Mouse (Mus musculus) lung, embryonic 14.5 days (tissue): ENCODE data around the gene Vsir. TPM values are rescaled to one million over a fixed set of nuclear protein-coding genes. Genes with fewer than 3 reads are reported as not detected.

Experiments
- ATAC-seq: fragments of 200-750 bp; cut with Nextera tagmentation; 2 replicates; pipeline ENCODE4 v1.8.0; 2017; ENCODE audit warnings: mild to moderate bottlenecking, moderate TSS enrichment, moderate library complexity; ENCODE audit not compliant: insufficient read depth
- DNase-seq: peaks from one replicate; pipeline ENCODE4 v3.0.0-alpha.2; 2015
- H3K27ac ChIP-seq: fragments of 300-500 bp; sonication (generic); 2 replicates; pipeline ENCODE4 v1.5.1; 2014; ENCODE audit warnings: low read depth, mild to moderate bottlenecking, moderate library complexity
- H3K27me3 ChIP-seq: fragments of 300-500 bp; sonication (generic); 2 replicates; pipeline ENCODE4 v1.6.1; 2014; ENCODE audit warnings: low read length, control low read depth; ENCODE audit not compliant: insufficient read depth
- H3K36me3 ChIP-seq: fragments of 300-500 bp; sonication (generic); 2 replicates; pipeline ENCODE4 v1.6.1; 2014; ENCODE audit warnings: control low read depth; ENCODE audit not compliant: insufficient read depth
- H3K4me1 ChIP-seq: fragments of 300-500 bp; sonication (generic); 2 replicates; pipeline ENCODE4 v1.6.1; 2014; ENCODE audit warnings: antibody characterized with exemption, control low read depth; ENCODE audit not compliant: insufficient read depth
- H3K4me2 ChIP-seq: fragments of 300-500 bp; sonication (generic); 2 replicates; pipeline ENCODE4 v1.6.1; 2014; ENCODE audit warnings: mild to moderate bottlenecking
- H3K4me3 ChIP-seq: fragments of 300-500 bp; sonication (generic); 2 replicates; pipeline ENCODE4 v1.5.1; 2014; ENCODE audit warnings: low read depth, low read length
- H3K9ac ChIP-seq: fragments of 300-500 bp; sonication (generic); 2 replicates; pipeline ENCODE4 v1.6.1; 2014
- H3K9me3 ChIP-seq: fragments of 300-500 bp; sonication (generic); 2 replicates; pipeline ENCODE4 v1.6.1; 2016; ENCODE audit warnings: low read depth, low read length, control low read depth
- CTCF ChIP-seq: IDR thresholded peaks from 2 replicates; pipeline ENCODE4 v1.5.1; 2016; ENCODE audit warnings: antibody characterized with exemption, low read depth
- WGBS: fragments of 180-500 bp; shearing (Covaris S2); extraction: QIAGEN DNeasy Blood & Tissue Kit; methylation state at CpG from one replicate; pipeline ENCODE4 v1.1.7; 2014; 5-methylcytosine and 5-hydroxymethylcytosine counted together
- polyA plus RNA-seq: library from polyadenylated mRNA; unstranded; fragments of >200 nt; fragmentation: Nextera tagmentation; extraction: Ambion mirVana; gene quantifications from 2 replicates; pipeline ENCODE4 v1.2.1, GENCODE M21; 2014

Vsir gene
- polyA plus RNA-seq, 1 experiment from 2014 or later, result 4.3 TPM

DNA sequence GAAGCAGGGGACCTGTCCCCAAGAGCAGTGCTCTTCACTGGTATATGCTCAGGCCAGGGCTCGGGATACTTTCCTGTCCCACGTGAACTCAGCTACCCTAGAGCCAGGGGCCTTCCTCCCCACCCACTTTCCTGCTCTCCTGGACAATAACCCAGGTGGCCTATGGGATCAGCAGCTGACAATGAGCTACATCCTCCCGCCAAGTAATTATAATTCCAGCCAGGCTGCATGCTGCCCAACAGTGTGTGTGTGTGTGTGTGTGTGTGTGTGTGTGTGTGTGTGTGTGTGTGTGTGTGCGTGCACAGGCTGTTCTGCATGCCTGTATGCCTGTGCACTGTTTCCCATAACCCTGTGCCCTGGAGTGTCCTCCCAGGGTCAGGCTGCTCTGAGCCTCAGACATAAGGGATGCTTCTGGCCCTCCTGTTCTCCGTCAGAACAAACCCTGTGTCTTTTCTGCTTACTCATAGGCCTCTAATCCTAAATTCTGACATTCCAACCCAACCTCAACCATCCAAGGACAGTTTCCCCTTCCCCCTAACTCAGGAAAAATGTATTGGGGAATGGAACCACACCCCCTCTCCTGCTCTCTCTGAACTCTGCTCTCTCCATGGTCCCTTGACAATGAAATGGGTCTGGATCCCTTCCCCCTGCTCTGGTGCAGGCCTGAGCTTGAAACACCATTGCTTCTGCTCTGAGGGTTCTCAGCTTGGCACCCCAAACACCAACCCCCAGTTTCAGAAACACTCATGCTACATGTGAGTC lies 6.8 kb downstream of the Vsir start:
- TF ChIP-seq CTCF, result no peak
- no peak overlapping the region for H3K4me3 ChIP-seq
- no peaks in the 10 kb centered on the region for H3K36me3 ChIP-seq
- H3K9me3 ChIP-seq, result no peaks in the 10 kb centered on the region
- no peak for ATAC-seq
- DNase-seq, result no peak
- H3K27me3 ChIP-seq, result no peaks in the 10 kb centered on the region
- peak overlapping the region; percentile 93; the same call in 1 of the 2 replicates for H3K27ac ChIP-seq
- peaks cover 27% of the 10 kb centered on the region for H3K4me1 ChIP-seq
- H3K9ac ChIP-seq, result no peak overlapping the region
- WGBS, result 59% methylated on average over 5 of the region's 5 CpGs
- H3K4me2 ChIP-seq, result no peak overlapping the region

DNA sequence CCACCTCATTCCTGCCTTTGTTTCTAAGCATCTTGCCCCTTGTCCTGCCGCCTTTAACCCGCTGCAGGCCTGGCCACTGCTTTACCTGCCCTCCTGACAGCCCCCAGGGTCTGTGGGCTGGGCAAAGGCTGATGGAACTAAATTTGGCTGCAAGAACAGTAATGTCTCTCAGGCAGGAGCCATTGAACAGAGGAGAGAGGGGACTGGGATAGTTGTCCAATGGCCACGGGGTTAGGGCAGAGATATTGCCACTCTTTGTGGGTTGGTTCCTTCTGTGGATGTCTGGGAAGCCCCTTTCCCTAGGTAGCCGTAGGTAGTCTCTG lies 7.3 kb downstream of the Vsir start:
- Histone ChIP-seq H3K9ac (no peak overlapping the region), H3K36me3 (no peaks in the 10 kb centered on the region), H3K4me1 (peaks cover 23% of the 10 kb centered on the region), H3K4me2 (no peak overlapping the region), H3K4me3 (no peak overlapping the region), H3K9me3 (no peaks in the 10 kb centered on the region), H3K27me3 (no peaks in the 10 kb centered on the region), H3K27ac (no peak overlapping the region)
- no peak for DNase-seq
- WGBS, result 94% methylated on average over 4 of the region's 4 CpGs
- TF ChIP-seq CTCF, result no peak
- no peak for ATAC-seq

GRCm38 (mm10) chr10:60354881-60355677 lies 8.4 kb downstream of the Vsir start:
- Histone ChIP-seq H3K27me3 (no peaks in the 10 kb centered on the region), H3K4me1 (peaks cover 19% of the 10 kb centered on the region), H3K36me3 (0 out of 2 replicates have a peak, but pooled peaks cover 3% of the 10 kb centered on the region), H3K27ac (peak overlapping the region; percentile 20; the same call in 1 of the 2 replicates), H3K9ac (no peak overlapping the region), H3K9me3 (no peaks in the 10 kb centered on the region), H3K4me2 (no peak overlapping the region), H3K4me3 (no peak overlapping the region)
- DNase-seq (no peak), ATAC-seq (no peak)
- TF ChIP-seq CTCF, result no peak
- WGBS, result 57% methylated on average over 11 of the region's 11 CpGs

GRCm38 (mm10) chr10:60357441-60357840 lies 10.8 kb downstream of the Vsir start:
- no peak overlapping the region for H3K4me3 ChIP-seq
- 87% methylated on average over 4 of the region's 4 CpGs for WGBS
- H3K4me2 ChIP-seq, result no peak overlapping the region
- H3K9me3 ChIP-seq, result no peaks in the 10 kb centered on the region
- DNase-seq (no peak), ATAC-seq (no peak)
- H3K4me1 ChIP-seq, result peaks cover under 1% of the 10 kb centered on the region; the same call in 1 of the 2 replicates
- TF ChIP-seq CTCF, result no peak
- 0 out of 2 replicates have a peak, but pooled peaks cover 3% of the 10 kb centered on the region for H3K36me3 ChIP-seq
- no peak overlapping the region for H3K9ac ChIP-seq
- H3K27me3 ChIP-seq, result no peaks in the 10 kb centered on the region
- no peak overlapping the region for H3K27ac ChIP-seq

- TF ChIP-seq CTCF, result no peak
- H3K27me3 ChIP-seq, result no peaks in the 10 kb centered on the region
- ATAC-seq, result no peak
- H3K27ac ChIP-seq, result no peak overlapping the region
- DNase-seq, result no peak
- H3K36me3 ChIP-seq, result 0 out of 2 replicates have a peak, but pooled peaks cover 3% of the 10 kb centered on the region
- no peaks in the 10 kb centered on the region for H3K9me3 ChIP-seq
- H3K4me3 ChIP-seq, result no peak overlapping the region
- H3K9ac ChIP-seq, result no peak overlapping the region
- no peaks in the 10 kb centered on the region for H3K4me1 ChIP-seq
- no peak overlapping the region for H3K4me2 ChIP-seq
- WGBS, result 93% methylated on average over 14 of the region's 14 CpGs
Measured at GRCm38 (mm10) chr10:60357901-60358300, 11.2 kb downstream of the Vsir start.

- H3K36me3 ChIP-seq, result 0 out of 2 replicates have a peak, but pooled peaks cover 3% of the 10 kb centered on the region
- no peaks in the 10 kb centered on the region for H3K4me1 ChIP-seq
- no peak overlapping the region for H3K4me3 ChIP-seq
- no peak overlapping the region for H3K27ac ChIP-seq
- no peaks in the 10 kb centered on the region for H3K9me3 ChIP-seq
- no peak for ATAC-seq
- no peak for DNase-seq
- TF ChIP-seq CTCF, result no peak
- no peaks in the 10 kb centered on the region for H3K27me3 ChIP-seq
- no peak overlapping the region for H3K4me2 ChIP-seq
- WGBS, result 41% methylated on average over 4 of the region's 4 CpGs
- H3K9ac ChIP-seq, result no peak overlapping the region
Measured at GRCm38 (mm10) chr10:60358776-60359175, 12.1 kb downstream of the Vsir start.
